Mouse (Mus musculus): Measurements from ENCODE around the gene Znhit1. TPM values are rescaled to one million over a fixed set of nuclear protein-coding genes. Genes with fewer than 3 reads are reported as not detected.
A peak's percentile ranks its signal among the peaks of the same experiment; 100 is the strongest.
"Not testable (repeated sequence)": the region's sequence is repeated elsewhere in the genome, so short reads cannot be mapped to it uniquely, and the experiment has no call there.

Gene Znhit1
- polyA plus RNA-seq, 1 experiment from 2014 or later, result 103 TPM

DNA sequence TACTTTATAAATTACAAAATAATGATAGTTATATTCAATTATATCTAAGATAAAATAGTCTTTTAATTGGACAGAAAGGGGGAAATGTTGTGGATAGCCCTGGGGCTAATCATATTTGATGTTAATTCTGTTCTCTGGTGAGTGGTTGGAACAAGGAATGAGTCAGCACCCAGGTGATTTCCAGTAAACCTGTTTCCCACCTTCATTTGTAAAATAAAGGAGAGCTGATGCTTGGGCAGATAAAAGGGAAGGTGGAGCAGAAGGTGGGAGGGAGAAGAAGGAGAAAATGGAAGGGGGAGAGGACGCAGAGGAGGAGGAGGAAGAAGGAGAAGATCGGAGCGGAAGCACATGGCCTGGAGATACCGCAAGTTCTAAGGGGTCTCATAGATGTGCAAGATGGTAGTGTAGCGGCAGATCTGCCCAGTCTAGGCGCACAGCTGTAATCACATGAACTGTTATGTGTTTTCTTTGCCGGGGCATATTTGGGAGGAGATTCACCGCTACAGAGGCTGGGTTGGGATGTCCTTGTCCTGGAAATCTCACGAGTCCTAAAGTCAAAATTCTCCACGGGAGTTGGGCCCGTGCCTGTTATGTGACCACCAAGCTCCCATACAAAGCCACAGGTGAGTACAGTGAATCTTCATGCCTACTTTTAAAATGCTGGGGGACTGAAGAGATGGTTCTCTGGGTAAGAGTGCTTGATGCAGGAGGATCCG lies 46.8 kb downstream of the Znhit1 start:
- WGBS, result 83% methylated on average over 12 of the region's 12 CpGs
- H3K9me3 ChIP-seq, result 0 out of 2 replicates have a peak, but pooled peaks cover 2% of the 10 kb centered on the region
- H3K27me3 ChIP-seq (ENCODE audit: insufficient read depth, poor library complexity, severe bottlenecking), result no peaks in the 10 kb centered on the region
- H3K4me1 ChIP-seq, result peaks cover 4% of the 10 kb centered on the region; the same call in 1 of the 2 replicates
- no peak overlapping the region for H3K27ac ChIP-seq
- H3K36me3 ChIP-seq, result no peaks in the 10 kb centered on the region
- no peak overlapping the region for H3K4me3 ChIP-seq
- no peak for DNase-seq (ENCODE audit: low spot score)

DNA sequence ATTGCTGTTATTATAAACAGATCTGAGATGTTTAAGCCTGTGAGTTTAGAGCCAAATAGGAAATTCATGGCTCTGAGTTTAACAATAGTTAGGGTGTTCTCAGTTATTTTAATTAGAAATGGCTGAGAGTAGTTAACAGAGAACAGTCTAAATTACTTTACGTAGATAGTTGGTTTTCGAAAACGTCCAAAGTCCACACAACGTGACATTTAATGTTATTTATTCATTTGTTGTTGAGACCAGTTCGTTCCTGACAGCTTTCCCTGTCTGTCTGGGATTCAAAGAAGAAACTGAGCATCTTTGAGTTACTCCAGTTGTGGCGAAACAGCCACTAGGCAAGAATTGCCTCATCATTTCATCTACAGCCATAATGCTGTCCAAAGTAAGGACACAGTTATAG lies 47.8 kb downstream of the Znhit1 start:
- DNase-seq (ENCODE audit: low spot score); H3K4me1 ChIP-seq; H3K9me3 ChIP-seq; H3K27ac ChIP-seq; H3K4me3 ChIP-seq; H3K27me3 ChIP-seq (ENCODE audit: insufficient read depth, poor library complexity, severe bottlenecking); H3K36me3 ChIP-seq: not testable (repeated sequence)
- WGBS, result 85% methylated on average over 6 of the region's 6 CpGs

DNA sequence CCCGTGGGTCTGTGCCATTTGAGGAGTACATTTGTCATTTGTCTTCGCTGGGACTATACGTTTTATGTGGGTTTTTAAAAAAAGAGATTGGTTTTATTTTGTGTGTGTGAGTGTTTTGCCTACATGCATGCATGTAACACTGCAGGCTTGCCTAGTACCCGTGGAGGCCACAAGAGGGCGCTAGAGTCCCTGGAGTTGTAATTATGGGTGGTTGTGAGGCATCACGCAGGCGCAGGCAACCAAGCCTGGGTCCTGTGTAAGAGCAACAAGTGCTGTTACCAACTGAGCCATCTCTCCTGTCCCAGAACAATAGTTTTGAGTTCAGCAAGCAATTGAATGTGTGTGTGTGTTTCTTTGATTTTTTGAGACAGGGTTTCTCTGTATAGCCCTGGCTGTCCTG lies 48.5 kb downstream of the Znhit1 start:
- H3K4me3 ChIP-seq, result no peak overlapping the region
- 59% methylated on average over 7 of the region's 7 CpGs for WGBS
- no peak for DNase-seq (ENCODE audit: low spot score)
- H3K9me3 ChIP-seq, result 0 out of 2 replicates have a peak, but pooled peaks cover 2% of the 10 kb centered on the region
- H3K27me3 ChIP-seq (ENCODE audit: insufficient read depth, poor library complexity, severe bottlenecking), result no peaks in the 10 kb centered on the region
- H3K27ac ChIP-seq, result no peak overlapping the region
- H3K36me3 ChIP-seq, result no peaks in the 10 kb centered on the region
- peaks cover 4% of the 10 kb centered on the region; the same call in 1 of the 2 replicates for H3K4me1 ChIP-seq

DNA sequence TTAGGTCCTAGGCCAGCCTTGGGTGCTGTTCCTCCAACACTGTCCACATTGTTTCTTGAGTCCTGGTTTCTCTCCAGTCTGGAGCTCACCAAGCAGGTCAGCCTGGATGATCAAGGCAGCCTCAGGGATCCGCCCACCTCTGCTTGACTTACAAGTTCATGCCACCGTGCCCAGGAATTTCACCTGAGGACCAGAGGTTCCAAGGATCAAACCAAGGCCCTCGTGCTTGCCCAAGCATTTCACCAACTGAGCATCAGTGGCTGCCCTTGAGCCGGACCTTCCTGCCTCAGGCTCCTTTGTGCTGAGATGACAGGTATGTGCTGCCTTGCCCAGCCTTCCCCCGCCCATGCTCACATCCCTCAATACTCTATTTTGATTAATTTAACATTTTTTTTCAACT lies 50.2 kb downstream of the Znhit1 start:
- no peaks in the 10 kb centered on the region for H3K27me3 ChIP-seq (ENCODE audit: insufficient read depth, poor library complexity, severe bottlenecking)
- H3K4me1 ChIP-seq, result peaks cover 2% of the 10 kb centered on the region; the same call in 1 of the 2 replicates
- no peaks in the 10 kb centered on the region for H3K36me3 ChIP-seq
- H3K27ac ChIP-seq, result no peak overlapping the region
- 0 out of 2 replicates have a peak, but pooled peaks cover 2% of the 10 kb centered on the region for H3K9me3 ChIP-seq
- WGBS, result 82% methylated on average over 5 of the region's 5 CpGs
- no peak overlapping the region for H3K4me3 ChIP-seq
- DNase-seq (ENCODE audit: low spot score), result no peak

DNA sequence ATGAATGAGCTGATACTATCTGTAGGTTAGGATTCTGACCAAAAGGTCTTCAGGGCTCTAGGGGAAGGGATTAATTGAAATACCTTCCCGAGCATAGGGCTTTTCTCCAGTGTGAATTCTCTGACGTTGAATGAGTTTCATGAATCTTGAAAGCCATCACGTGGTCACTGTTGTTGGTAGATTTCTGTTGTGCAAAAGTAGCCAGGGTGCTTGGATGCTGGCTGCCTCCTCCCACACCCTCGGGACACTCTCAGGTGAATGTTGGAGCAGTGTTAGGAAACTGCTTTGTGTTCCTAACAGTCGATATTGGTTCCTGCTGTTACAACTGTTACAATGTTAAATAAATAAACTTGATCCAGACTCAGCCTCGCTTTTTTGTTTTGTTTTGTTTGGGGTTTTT lies 51.1 kb downstream of the Znhit1 start:
- no peak for DNase-seq (ENCODE audit: low spot score)
- Histone ChIP-seq H3K27me3 (ENCODE audit: insufficient read depth, poor library complexity, severe bottlenecking) (no peaks in the 10 kb centered on the region), H3K27ac (no peak overlapping the region), H3K9me3 (0 out of 2 replicates have a peak, but pooled peaks cover 2% of the 10 kb centered on the region), H3K4me1 (no peaks in the 10 kb centered on the region), H3K36me3 (no peaks in the 10 kb centered on the region), H3K4me3 (no peak overlapping the region)
- WGBS, result 80% methylated on average over 6 of the region's 6 CpGs

GRCm38 (mm10) chr5:136935905-136936695 lies 51.7 kb downstream of the Znhit1 start:
- no peaks in the 10 kb centered on the region for H3K4me1 ChIP-seq
- WGBS, result 56% methylated on average over 7 of the region's 7 CpGs
- no peak overlapping the region for H3K27ac ChIP-seq
- H3K9me3 ChIP-seq, result 0 out of 2 replicates have a peak, but pooled peaks cover 2% of the 10 kb centered on the region
- H3K36me3 ChIP-seq, result no peaks in the 10 kb centered on the region
- H3K4me3 ChIP-seq, result no peak overlapping the region
- no peak for DNase-seq (ENCODE audit: low spot score)
- H3K27me3 ChIP-seq (ENCODE audit: insufficient read depth, poor library complexity, severe bottlenecking), result no peaks in the 10 kb centered on the region

- 83% methylated on average over 6 of the region's 6 CpGs for WGBS
- peaks cover 4% of the 10 kb centered on the region; the same call in 1 of the 2 replicates for H3K4me1 ChIP-seq
- H3K9me3 ChIP-seq, result no peaks in the 10 kb centered on the region
- no peaks in the 10 kb centered on the region for H3K27me3 ChIP-seq (ENCODE audit: insufficient read depth, poor library complexity, severe bottlenecking)
- H3K27ac ChIP-seq, result no peak overlapping the region
- no peak overlapping the region for H3K4me3 ChIP-seq
- no peak for DNase-seq (ENCODE audit: low spot score)
- H3K36me3 ChIP-seq, result no peaks in the 10 kb centered on the region
Observed at GRCm38 (mm10) chr5:136933930-136934329, 53.9 kb downstream of the Znhit1 start.

- Histone ChIP-seq H3K27me3 (ENCODE audit: insufficient read depth, poor library complexity, severe bottlenecking) (no peaks in the 10 kb centered on the region), H3K4me1 (peaks cover 4% of the 10 kb centered on the region; the same call in 1 of the 2 replicates), H3K36me3 (no peaks in the 10 kb centered on the region), H3K27ac (no peak overlapping the region), H3K4me3 (no peak overlapping the region), H3K9me3 (no peaks in the 10 kb centered on the region)
- 81% methylated on average over 5 of the region's 5 CpGs for WGBS
- no peak for DNase-seq (ENCODE audit: low spot score)
Observed at GRCm38 (mm10) chr5:136932956-136933355, 54.9 kb downstream of the Znhit1 start.

MicroRNAs within 50 kb of the gene (microRNA counts, 519-probe panel; counts per million panel counts)
- not detected for microRNA mmu-miR-702

Small RNA genes within 50 kb of the gene (microRNA-seq; reads per million reads assigned to microRNA genes)
- 85.9 reads per million, percentile 50 among the genes with 10 or more reads in this experiment for gene Mir702

Other genes starting within 250 kb of the Znhit1 start
- gene Col26a1, start 104.8 kb downstream of the Znhit1 start, polyA plus RNA-seq (2016; fragmentation: Nextera tagmentation; extraction: Ambion mirVana), result 29.8 and 50.3 TPM in 2 replicates
- gene Ift22, start 79.9 kb downstream of the Znhit1 start, polyA plus RNA-seq (2016; fragmentation: Nextera tagmentation; extraction: Ambion mirVana), result 42.4 and 54.5 TPM in 2 replicates
- 265 and 272 TPM in 2 replicates for gene Fis1, start 34.7 kb downstream of the Znhit1 start, polyA plus RNA-seq (2016; fragmentation: Nextera tagmentation; extraction: Ambion mirVana)
- 0.50 and 0.69 TPM in 2 replicates for gene Cldn15, start 21.4 kb downstream of the Znhit1 start, polyA plus RNA-seq (2016; fragmentation: Nextera tagmentation; extraction: Ambion mirVana)
- 44.4 and 50.7 TPM in 2 replicates for gene Plod3, start 1.0 kb downstream of the Znhit1 start, polyA plus RNA-seq (2016; fragmentation: Nextera tagmentation; extraction: Ambion mirVana)
- not detected in 2 replicates for gene Vgf, start 38.4 kb upstream of the Znhit1 start, polyA plus RNA-seq (2016; fragmentation: Nextera tagmentation; extraction: Ambion mirVana)
- gene Ap1s1, start 58.1 kb upstream of the Znhit1 start, polyA plus RNA-seq (2016; fragmentation: Nextera tagmentation; extraction: Ambion mirVana), result 177 and 178 TPM in 2 replicates
- gene Serpine1, start 84.2 kb upstream of the Znhit1 start, polyA plus RNA-seq (2016; fragmentation: Nextera tagmentation; extraction: Ambion mirVana), result 0.07 and 0.51 TPM in 2 replicates
- gene Trim56, start 128.2 kb upstream of the Znhit1 start, polyA plus RNA-seq (2016; fragmentation: Nextera tagmentation; extraction: Ambion mirVana), result 6.4 and 7.4 TPM in 2 replicates
- not detected in 2 replicates for gene Muc3, start 161.3 kb upstream of the Znhit1 start, polyA plus RNA-seq (2016; fragmentation: Nextera tagmentation; extraction: Ambion mirVana)
- 0.40 and 0.83 TPM in 2 replicates for gene Muc3a, start 224.4 kb upstream of the Znhit1 start, polyA plus RNA-seq (2016; fragmentation: Nextera tagmentation; extraction: Ambion mirVana)